Mouse (Mus musculus) embryonic fibroblast, embryonic 13.5 days (primary cell): ENCODE measurements around the gene Dennd4a.

Experiments
- CTCF ChIP-seq: IDR thresholded peaks from 2 replicates; pipeline ENCODE4 v1.5.1; 2011; ENCODE audit warnings: mild to moderate bottlenecking, control low read depth, low read length, moderate library complexity, borderline replicate concordance; ENCODE audit not compliant: insufficient read depth
- POLR2A ChIP-seq: IDR thresholded peaks from 2 replicates; pipeline ENCODE4 v1.6.1; 2011; ENCODE audit warnings: low read depth, mild to moderate bottlenecking, control low read depth, low read length, moderate library complexity

DNA sequence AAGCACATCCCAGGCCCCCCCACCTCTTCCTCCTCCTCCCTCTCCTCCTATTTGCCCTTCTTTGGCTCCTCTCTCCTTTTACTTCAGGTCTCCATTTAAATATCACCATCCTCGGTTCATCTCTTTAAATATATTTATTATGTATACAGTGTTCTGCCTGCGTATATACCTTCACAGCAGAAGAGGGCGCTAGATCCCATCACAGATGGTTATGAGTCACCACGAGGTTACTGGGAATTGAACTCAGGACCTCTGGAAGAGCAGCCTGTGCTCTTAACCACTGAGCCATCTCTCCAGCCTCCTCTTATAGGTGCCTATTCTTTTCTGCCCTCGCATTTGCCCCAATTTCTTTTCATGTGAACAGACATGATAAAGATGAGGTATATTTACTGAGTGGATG lies 126.4 kb downstream of the Dennd4a start:
- TF ChIP-seq CTCF: no peak
- no peak for TF ChIP-seq POLR2A
